Mouse (Mus musculus): ENCODE results near the gene Fjx1.
A peak's percentile ranks its signal among the peaks of the same experiment; 100 is the strongest.

- TF ChIP-seq CTCF (IDR thresholded peaks at IDR 0.05; ENCODE audit: borderline replicate concordance, insufficient read depth, low read length) (no peak), POLR2A (IDR thresholded peaks at IDR 0.05; ENCODE audit: low read depth, low read length) (peak; percentile 51)
Observed at GRCm38 (mm10) chr2:102400605-102401351, 51.5 kb downstream of the Fjx1 start.

All from embryonic fibroblast, embryonic 13.5 days (primary cell).